Mouse (Mus musculus) stomach, adult 2 months (tissue): ENCODE measurements around the gene Olfr109. TPM values are rescaled to one million over a fixed set of nuclear protein-coding genes. Genes with fewer than 3 reads are reported as not detected.

Experiments
- polyA plus RNA-seq: library from polyadenylated mRNA; depleted of rRNA; stranded (reverse); fragments of >200 nt; gene quantifications from 2 replicates; pipeline ENCODE4 v1.2.3, GENCODE M21; 2012; rRNA removed

Gene Olfr109
- polyA plus RNA-seq: not detected in 2 replicates

DNA sequence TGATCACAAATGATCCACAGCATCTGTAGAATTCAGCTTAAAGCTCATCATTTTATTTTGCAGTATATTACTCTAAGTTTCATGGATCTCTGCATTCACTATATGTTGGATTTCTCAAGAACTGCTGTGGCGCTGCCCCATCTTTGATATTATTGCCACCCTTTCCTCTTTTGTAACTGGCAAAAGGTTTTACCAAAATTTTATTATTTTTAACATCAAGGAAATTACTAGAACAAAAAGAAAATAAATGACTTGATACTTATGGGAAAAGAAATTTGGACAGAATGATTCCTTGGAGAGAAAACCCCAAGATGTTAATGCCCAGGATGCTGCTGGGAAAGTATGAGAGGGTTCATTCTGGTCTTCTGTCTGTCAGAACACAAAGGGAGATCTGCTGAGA is at the start of gene Olfr109:
Gene Olfr109, plus strand, starts transcription at position 301 of the 400 bp plus-strand sequence.

DNA sequence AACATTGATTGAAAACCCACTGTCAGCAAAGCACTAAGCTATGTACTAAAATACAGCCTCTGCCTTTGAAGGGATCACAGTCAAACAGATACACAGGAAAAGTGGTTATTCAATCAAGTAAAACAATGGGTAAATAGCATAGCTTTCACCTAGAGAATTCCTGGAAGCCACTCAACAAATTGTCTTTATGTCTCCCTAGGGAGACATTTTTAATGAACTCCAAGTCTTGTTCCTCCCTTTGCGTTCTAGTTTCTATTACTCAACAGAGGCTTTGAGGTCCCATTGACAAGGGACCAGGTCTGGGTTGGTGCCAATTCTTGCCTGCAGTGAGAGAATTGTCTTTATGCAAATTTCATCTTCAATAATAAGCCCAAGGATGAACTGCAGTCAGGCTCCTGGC is 13.5 kb upstream of the Olfr109 start, which contains the start of gene Olfr108:
Gene Olfr108, plus strand, starts transcription at position 301 of the 400 bp plus-strand sequence.

DNA sequence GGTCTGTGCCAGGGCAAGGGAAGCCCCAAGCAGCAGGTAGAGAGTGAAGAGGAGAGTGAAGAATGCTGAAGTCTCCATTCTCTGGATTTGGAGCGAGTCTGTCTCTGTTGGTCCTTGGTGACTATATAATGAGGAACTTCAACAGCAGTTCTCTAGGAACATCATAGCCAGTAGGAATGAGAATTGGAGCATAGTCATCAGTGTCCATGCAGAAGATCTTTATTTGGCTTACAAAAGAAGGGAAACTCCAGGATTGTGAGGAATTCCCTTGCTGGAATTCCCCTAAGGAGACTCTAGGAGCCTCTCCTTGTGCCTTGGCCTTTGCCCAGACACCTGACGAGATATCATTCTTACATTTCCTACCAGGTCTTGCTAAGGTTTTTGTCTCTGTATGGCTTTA is 24.7 kb downstream of the Olfr109 start, which contains the start of gene H2-M2:
Gene H2-M2, minus strand, starts transcription at position 101 of the 400 bp plus-strand sequence.

DNA sequence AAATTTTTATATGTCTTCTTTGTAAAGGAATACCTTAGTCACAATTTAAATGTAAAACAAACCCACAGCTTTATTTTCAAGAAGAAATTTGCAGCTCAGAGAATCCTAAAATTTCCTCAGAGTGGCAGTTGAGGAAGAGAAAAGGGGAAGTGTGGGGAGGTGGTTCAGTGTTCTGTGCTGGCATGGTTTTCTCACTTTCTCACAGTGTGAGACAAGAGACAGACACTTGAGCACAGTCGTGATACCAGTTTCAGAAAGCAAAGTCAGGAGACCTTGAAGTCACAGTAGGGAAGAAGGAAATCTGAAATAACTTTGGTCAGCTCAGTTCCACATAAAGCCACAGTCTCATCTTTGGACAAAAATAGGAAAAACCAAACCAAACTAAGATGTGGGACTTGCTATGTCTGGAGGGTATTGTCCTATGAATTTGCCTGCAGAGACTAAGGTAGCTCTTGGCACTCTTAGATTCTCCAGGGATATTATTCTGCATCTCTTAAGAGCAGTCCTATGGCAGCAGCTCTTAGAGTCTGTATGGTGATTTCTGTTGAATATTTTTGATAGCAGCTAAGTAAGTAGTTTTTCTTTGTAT is 33.3 kb downstream of the Olfr109 start, which contains the start of gene Olfr110:
Gene Olfr110, plus strand, starts transcription at position 539 of the 589 bp plus-strand sequence.

DNA sequence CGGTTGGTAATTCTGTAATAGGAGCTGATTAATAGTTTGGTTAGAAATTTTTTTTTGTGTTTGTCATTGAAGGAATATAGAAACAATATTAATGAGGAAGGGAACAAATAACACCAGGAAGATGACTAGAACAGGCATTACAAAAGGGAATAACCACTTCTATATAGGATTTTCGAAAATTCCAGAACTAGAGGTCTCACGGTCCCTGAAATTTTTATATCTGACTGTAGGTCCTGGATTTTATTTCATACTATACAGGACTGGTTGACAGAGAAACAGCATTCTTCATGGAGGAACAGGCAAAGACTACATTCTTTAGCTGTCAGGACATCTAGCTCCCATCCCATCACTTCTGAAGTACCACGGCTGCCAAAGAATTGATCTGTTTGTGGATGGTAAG is 49.0 kb downstream of the Olfr109 start, which contains the start of gene Olfr111:
Gene Olfr111, plus strand, starts transcription at position 301 of the 400 bp plus-strand sequence.

Other genes with a start within 250 kb of the Olfr109 start
- not detected in 2 replicates for gene Olfr95, start 245.8 kb upstream of the Olfr109 start, polyA plus RNA-seq
- gene Olfr96, start 238.8 kb upstream of the Olfr109 start, polyA plus RNA-seq: not detected in 2 replicates
- gene Olfr97, start 221.6 kb upstream of the Olfr109 start, polyA plus RNA-seq: not detected in 2 replicates
- gene Olfr98, start 195.2 kb upstream of the Olfr109 start, polyA plus RNA-seq: not detected in 2 replicates
- 1.7 TPM in 2 replicates for gene H2-M3, start 188.7 kb upstream of the Olfr109 start, polyA plus RNA-seq
- not detected in 2 replicates for gene Olfr99, start 175.5 kb upstream of the Olfr109 start, polyA plus RNA-seq
- not detected in 2 replicates for gene Olfr101, start 154.6 kb upstream of the Olfr109 start, polyA plus RNA-seq
- gene Olfr102, start 141.9 kb upstream of the Olfr109 start, polyA plus RNA-seq: not detected in 2 replicates
- not detected in 2 replicates for gene Olfr103, start 119.2 kb upstream of the Olfr109 start, polyA plus RNA-seq
- not detected in 2 replicates for gene Olfr104-ps, start 99.3 kb upstream of the Olfr109 start, polyA plus RNA-seq
- not detected in 2 replicates for gene Olfr105-ps, start 79.9 kb upstream of the Olfr109 start, polyA plus RNA-seq
- not detected in 2 replicates for gene Olfr106-ps, start 68.5 kb upstream of the Olfr109 start, polyA plus RNA-seq
- gene Olfr107, start 59.7 kb upstream of the Olfr109 start, polyA plus RNA-seq: not detected in 2 replicates
- not detected in 2 replicates for gene Olfr108, start 13.4 kb upstream of the Olfr109 start, polyA plus RNA-seq
- 0.05 TPM in 1 of 2 replicates, not detected in the other for gene H2-M2, start 24.6 kb downstream of the Olfr109 start, polyA plus RNA-seq
- not detected in 2 replicates for gene Olfr110, start 33.6 kb downstream of the Olfr109 start, polyA plus RNA-seq
- 0.03 TPM in 1 of 2 replicates, not detected in the other for gene Olfr111, start 49.1 kb downstream of the Olfr109 start, polyA plus RNA-seq
- gene Olfr112, start 110.5 kb downstream of the Olfr109 start, polyA plus RNA-seq: not detected in 2 replicates
- not detected in 2 replicates for gene Olfr113, start 118.7 kb downstream of the Olfr109 start, polyA plus RNA-seq
- not detected in 2 replicates for gene Olfr114, start 133.8 kb downstream of the Olfr109 start, polyA plus RNA-seq
- gene Olfr115, start 168.2 kb downstream of the Olfr109 start, polyA plus RNA-seq: not detected in 2 replicates
- not detected in 2 replicates for gene Olfr116, start 168.3 kb downstream of the Olfr109 start, polyA plus RNA-seq
- not detected in 2 replicates for gene Olfr117, start 204.9 kb downstream of the Olfr109 start, polyA plus RNA-seq
- gene Olfr118, start 208.1 kb downstream of the Olfr109 start, polyA plus RNA-seq: not detected in 2 replicates
- gene Olfr119, start 237.6 kb downstream of the Olfr109 start, polyA plus RNA-seq: not detected in 2 replicates